Mouse (Mus musculus): ENCODE measurements around the gene Myom1. TPM values are rescaled to one million over a fixed set of nuclear protein-coding genes. Genes with fewer than 3 reads are reported as not detected.

Gene Myom1
- total RNA-seq, 1 experiment from 2014 or later: 1.8 TPM

DNA sequence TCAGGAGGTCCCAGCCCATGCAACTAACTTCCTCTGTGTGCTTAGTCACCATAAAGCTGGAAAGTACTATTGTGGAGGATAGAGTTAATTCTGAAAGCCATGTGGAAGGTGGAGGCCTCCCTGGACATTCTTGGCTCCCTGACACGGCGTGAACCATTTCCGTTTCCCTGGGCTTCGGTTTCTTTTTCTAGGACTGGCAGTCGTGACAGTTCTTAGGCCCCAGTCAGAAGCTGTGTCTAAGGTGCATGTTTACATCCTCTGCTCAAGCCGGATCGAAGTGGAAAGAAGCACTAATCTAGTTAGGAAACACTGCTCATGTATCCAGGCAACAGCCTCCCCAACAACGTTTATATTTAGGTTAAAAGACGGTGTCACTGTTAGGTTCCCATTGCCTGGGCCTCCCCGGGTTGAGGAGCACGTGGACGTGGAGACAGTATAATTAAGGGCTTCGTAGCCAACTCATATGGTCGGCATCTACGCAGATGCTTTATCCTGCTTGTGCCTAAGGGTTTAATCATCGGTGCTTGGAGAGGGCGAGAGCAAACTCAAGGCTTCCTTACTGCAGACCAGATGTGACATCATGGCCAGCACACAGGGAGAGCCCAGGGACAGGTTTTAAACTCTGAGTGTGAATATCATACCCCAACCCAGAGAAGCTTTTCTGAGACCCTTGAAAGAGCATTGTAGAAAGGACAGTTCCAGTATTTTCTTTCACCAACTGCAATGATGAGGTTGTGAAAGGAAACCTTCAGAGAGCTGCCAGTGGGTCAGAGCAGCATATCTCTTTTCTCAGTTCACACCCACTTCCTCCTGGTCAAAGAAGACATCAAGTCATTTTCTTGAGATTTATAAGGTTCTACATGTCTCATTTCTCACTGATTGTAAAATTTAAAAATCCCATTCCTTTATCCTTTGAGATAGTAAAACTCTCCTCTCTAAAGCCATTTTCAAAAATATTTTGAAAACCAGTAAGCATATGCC lies 100.4 kb downstream of the Myom1 start:
- peak; percentile 35 to 56; a peak in 3 of 4 replicates for ATAC-seq (replicated peaks in 1 of 2; ENCODE audit: insufficient read depth in 1 of 2, low FRiP score in 2 of 2, low TSS enrichment in 1 of 2, low read depth in 1 of 2, poor library complexity in 2 of 2, severe bottlenecking in 2 of 2)

GRCm38 (mm10) chr17:71105297-71105696 lies 102.9 kb downstream of the Myom1 start:
- no peak for ATAC-seq (replicated peaks in 1 of 2; ENCODE audit: insufficient read depth in 1 of 2, low FRiP score in 2 of 2, low TSS enrichment in 1 of 2, low read depth in 1 of 2, poor library complexity in 2 of 2, severe bottlenecking in 2 of 2)

GRCm38 (mm10) chr17:71106250-71106649 lies 103.8 kb downstream of the Myom1 start:
- no peak for ATAC-seq (replicated peaks in 1 of 2; ENCODE audit: insufficient read depth in 1 of 2, low FRiP score in 2 of 2, low TSS enrichment in 1 of 2, low read depth in 1 of 2, poor library complexity in 2 of 2, severe bottlenecking in 2 of 2)

DNA sequence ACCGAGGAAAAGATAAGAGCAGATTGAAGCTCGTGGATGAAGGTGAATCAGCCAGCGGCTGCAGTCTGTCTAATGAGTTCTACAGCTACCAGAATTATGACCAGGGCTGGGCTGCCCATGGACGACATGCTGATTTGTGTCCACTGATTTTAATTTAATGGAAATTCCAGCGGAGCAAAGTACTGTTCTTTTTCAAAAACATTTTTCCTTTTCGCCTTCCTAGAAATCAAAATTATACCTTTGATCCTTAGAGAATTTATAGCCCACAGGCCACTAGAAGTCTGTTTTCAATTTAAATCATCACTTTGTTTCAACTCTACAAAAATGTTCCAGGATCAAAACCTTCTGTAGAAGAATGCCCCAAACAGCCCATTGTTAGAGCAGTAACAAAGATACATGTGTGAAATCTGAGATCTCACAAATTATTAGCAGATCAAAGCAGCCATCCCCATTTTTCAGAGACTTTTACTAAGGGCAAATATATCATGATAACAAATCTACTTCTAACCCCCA lies 108.4 kb downstream of the Myom1 start:
- ATAC-seq (replicated peaks in 1 of 2; ENCODE audit: insufficient read depth in 1 of 2, low FRiP score in 2 of 2, low TSS enrichment in 1 of 2, low read depth in 1 of 2, poor library complexity in 2 of 2, severe bottlenecking in 2 of 2): no peak

DNA sequence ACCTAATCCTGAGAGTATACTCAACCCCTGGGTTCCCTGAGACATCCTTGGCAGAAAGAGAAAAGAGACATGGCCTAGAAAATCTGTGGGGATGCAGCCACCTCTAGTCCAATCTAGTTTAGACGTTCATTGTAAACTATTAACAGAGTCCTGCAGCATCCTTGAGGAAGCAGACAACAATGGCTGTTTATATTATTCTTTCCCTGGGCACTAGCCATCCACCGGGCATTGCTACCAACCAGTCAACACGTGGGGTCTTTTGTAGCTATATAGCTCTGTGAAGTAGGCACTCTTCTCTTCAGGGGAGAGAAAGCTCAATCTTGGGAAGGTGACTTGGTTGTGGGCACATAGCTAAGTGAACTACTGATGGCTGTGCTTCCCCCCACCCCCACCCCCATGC lies 110.3 kb downstream of the Myom1 start:
- ATAC-seq (replicated peaks in 1 of 2; ENCODE audit: insufficient read depth in 1 of 2, low FRiP score in 2 of 2, low TSS enrichment in 1 of 2, low read depth in 1 of 2, poor library complexity in 2 of 2, severe bottlenecking in 2 of 2): no peak

DNA sequence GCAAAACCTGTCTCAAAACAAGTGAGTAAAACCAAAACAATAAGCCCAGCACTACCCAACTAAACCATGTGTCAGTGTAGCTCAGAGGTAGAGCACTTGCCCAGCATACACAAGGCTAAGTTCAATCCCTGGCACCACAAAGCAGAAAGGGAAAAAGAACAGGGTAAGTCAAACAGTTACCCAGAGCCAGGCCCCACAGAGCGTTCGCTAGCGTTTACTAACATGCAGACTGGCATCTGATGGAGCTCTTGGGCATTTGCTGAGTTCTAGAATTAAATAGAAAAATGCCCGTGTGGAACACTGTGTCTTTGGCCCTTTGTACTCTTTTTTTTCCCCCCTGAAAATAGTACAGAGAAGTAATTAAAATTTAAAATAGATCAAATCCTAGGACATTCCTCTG lies 111.8 kb downstream of the Myom1 start:
- ATAC-seq (replicated peaks in 1 of 2; ENCODE audit: insufficient read depth in 1 of 2, low FRiP score in 2 of 2, low TSS enrichment in 1 of 2, low read depth in 1 of 2, poor library complexity in 2 of 2, severe bottlenecking in 2 of 2): no peak

DNA sequence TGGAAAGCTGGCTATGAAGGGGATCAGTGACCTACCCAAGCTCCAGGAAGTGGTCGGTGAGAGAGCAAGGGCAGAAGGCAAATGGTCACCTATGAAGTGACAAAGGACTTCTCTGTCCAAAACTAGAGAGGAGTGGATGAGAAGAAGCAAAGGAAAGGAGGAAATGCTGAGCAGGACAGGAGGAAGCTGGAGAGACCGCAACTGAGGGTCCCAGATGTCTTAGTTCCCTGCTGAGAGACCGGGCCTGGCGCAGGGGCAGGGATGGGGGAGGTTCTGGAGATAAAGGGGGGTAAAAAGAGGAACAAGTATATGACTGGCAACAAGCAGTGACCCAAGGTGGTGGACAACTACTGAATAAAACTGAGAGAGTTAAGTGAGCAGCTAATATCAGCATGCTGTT lies 115.5 kb downstream of the Myom1 start:
- peak; percentile 83 to 87 for ATAC-seq (replicated peaks in 1 of 2; ENCODE audit: insufficient read depth in 1 of 2, low FRiP score in 2 of 2, low TSS enrichment in 1 of 2, low read depth in 1 of 2, poor library complexity in 2 of 2, severe bottlenecking in 2 of 2)

GRCm38 (mm10) chr17:71118607-71119006 lies 116.2 kb downstream of the Myom1 start:
- 0 out of 4 replicates have a peak, but pooled peaks of 1 of the 2 experiments have one; percentile 9 for ATAC-seq (replicated peaks in 1 of 2; ENCODE audit: insufficient read depth in 1 of 2, low FRiP score in 2 of 2, low TSS enrichment in 1 of 2, low read depth in 1 of 2, poor library complexity in 2 of 2, severe bottlenecking in 2 of 2)

GRCm38 (mm10) chr17:71120626-71121025 lies 118.2 kb downstream of the Myom1 start:
- 0 out of 4 replicates have a peak, but pooled peaks of 1 of the 2 experiments have one; percentile 28 for ATAC-seq (replicated peaks in 1 of 2; ENCODE audit: insufficient read depth in 1 of 2, low FRiP score in 2 of 2, low TSS enrichment in 1 of 2, low read depth in 1 of 2, poor library complexity in 2 of 2, severe bottlenecking in 2 of 2)

DNA sequence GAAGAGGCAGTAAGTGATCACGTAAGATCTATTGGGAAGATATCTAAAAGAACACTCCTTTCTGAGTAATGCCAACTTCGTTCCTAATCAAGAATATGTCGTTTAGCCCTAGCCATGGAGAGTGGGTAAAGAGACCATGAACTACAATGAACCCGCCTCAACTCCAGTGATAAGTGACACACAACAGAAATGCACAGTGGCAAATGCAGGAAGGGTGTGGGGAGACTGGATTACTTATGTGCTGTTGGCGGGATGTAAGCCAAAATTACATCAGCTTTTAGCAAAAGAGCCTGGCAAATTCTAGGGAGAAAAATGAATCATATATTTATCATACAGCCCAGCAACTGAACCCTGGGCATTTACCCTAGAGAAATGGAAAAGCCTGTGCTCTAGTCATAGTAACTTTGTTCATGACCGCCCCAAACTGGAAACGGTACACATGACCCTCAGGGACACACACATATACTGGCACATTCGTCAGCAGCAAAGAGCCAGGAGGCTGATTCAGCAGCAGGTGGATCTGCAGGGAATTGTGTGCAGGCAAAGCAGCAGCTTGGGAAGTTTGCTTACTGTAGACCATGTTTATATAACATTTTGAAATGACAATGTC lies 121.7 kb downstream of the Myom1 start:
- no peak for ATAC-seq (replicated peaks in 1 of 2; ENCODE audit: insufficient read depth in 1 of 2, low FRiP score in 2 of 2, low TSS enrichment in 1 of 2, low read depth in 1 of 2, poor library complexity in 2 of 2, severe bottlenecking in 2 of 2)

DNA sequence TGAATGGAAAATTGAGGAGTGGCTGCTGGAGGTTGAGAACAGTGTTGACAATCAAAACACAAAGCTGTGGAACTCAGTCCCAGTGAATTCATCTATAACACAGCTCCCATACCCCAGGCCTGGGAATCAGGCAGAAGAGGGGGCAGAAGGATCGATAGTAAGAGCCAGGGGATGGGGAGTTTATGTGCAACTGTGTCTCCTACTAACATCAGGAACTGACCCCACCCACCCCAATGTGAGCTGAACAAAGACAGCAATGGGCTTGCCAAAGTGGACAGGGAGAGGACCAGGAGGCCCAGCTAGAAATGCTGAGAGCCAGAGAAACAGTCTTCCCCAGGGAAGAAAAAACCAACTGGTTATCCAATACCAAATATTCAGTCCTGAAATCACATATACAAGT lies 122.2 kb downstream of the Myom1 start:
- no peak for ATAC-seq (replicated peaks in 1 of 2; ENCODE audit: insufficient read depth in 1 of 2, low FRiP score in 2 of 2, low TSS enrichment in 1 of 2, low read depth in 1 of 2, poor library complexity in 2 of 2, severe bottlenecking in 2 of 2)

DNA sequence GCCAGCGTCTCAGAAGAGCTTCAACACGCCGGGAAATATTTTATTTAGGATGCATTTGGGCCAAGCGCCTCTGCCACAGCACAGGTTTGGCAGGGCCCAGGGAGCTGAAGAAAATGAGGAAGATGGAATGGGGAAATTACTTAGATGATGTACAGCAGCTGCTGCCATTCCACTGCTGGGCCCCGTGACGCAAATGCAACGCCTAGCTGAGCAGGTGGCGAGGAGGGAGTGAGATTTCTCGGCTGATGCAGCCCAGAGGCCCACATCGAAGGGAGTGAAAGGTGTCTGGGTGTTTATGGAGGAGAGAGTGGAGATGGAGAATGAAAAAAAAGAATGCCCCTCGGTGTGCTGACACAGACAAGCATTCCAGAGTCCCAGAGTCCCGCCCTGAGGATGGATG lies 123.1 kb downstream of the Myom1 start:
- peak; percentile 87 to 93 for ATAC-seq (replicated peaks in 1 of 2; ENCODE audit: insufficient read depth in 1 of 2, low FRiP score in 2 of 2, low TSS enrichment in 1 of 2, low read depth in 1 of 2, poor library complexity in 2 of 2, severe bottlenecking in 2 of 2)

GRCm38 (mm10) chr17:71126001-71126400 lies 123.6 kb downstream of the Myom1 start:
- ATAC-seq (replicated peaks in 1 of 2; ENCODE audit: insufficient read depth in 1 of 2, low FRiP score in 2 of 2, low TSS enrichment in 1 of 2, low read depth in 1 of 2, poor library complexity in 2 of 2, severe bottlenecking in 2 of 2): no peak

GRCm38 (mm10) chr17:71127464-71128110 lies 125.2 kb downstream of the Myom1 start:
- ATAC-seq (replicated peaks in 1 of 2; ENCODE audit: insufficient read depth in 1 of 2, low FRiP score in 2 of 2, low TSS enrichment in 1 of 2, low read depth in 1 of 2, poor library complexity in 2 of 2, severe bottlenecking in 2 of 2): peak; percentile 50 to 64

GRCm38 (mm10) chr17:71129489-71130261 lies 127.2 kb downstream of the Myom1 start:
- no peak for ATAC-seq (replicated peaks in 1 of 2; ENCODE audit: insufficient read depth in 1 of 2, low FRiP score in 2 of 2, low TSS enrichment in 1 of 2, low read depth in 1 of 2, poor library complexity in 2 of 2, severe bottlenecking in 2 of 2)

DNA sequence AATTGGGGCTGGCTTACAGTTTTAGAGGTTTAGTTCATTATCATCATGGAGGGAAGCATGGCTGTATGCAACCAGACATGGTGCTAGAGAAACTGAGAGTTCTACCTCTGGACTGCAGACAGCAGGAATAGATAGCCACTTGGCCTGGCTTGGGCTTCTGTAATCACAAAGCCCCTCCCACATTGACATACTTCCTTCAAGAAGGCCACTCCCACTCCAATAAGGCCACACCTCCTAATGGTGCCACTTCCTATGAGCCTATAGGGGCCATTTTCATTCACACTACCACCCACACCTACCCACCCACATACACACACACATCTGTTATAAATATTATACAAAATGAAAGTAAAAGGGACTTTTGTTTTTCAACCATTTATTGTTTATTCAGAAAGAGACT lies 129.8 kb downstream of the Myom1 start:
- ATAC-seq (replicated peaks in 1 of 2; ENCODE audit: insufficient read depth in 1 of 2, low FRiP score in 2 of 2, low TSS enrichment in 1 of 2, low read depth in 1 of 2, poor library complexity in 2 of 2, severe bottlenecking in 2 of 2): no peak

DNA sequence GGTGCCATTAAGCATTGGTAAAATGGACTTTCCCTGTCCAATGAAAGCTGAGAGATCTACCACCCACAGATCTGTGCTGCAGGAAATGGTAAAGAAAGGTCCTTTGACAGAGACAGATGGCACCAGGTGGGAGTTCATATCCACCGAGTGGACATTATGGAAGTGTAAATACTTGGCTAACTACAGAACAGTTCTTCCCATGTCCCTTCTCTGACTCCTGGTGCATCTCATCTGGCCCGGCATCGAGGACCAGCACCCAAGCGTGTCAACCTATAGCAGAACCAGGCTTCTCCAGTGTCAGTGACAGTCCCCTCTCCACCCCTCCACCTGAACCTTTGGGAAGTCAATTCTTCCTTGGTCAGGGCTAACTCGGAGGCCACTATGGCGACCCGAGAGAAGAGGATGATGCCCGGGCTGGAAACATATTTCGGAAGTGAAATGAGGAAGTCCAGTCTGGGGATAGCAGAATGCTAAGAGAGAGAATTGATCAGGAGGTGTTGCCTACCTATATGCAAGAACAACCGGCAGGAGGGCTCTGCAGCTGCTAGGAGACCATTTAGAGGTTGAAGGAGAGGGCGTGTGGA lies 130.5 kb downstream of the Myom1 start:
- peak; percentile 32 to 35; a peak in 3 of 4 replicates for ATAC-seq (replicated peaks in 1 of 2; ENCODE audit: insufficient read depth in 1 of 2, low FRiP score in 2 of 2, low TSS enrichment in 1 of 2, low read depth in 1 of 2, poor library complexity in 2 of 2, severe bottlenecking in 2 of 2)
